Mouse (Mus musculus): ENCODE measurements around the gene Bpifb2.
"Not testable (repeated sequence)": the region's sequence is repeated elsewhere in the genome, so short reads cannot be mapped to it uniquely, and the experiment has no call there.

Bpifb2 gene

GRCm38 (mm10) chr2:153874745-153875144 lies at the start of gene Bpifb2:
TSS of gene Bpifb2 (plus strand) at chr2:153875045.
- no peak for DNase-seq (ENCODE audit: low read depth, low spot score)

GRCm38 (mm10) chr2:153825900-153826299 lies 48.9 kb upstream of the Bpifb2 start:
- DNase-seq (ENCODE audit: low read depth, low spot score) = not testable (repeated sequence)

GRCm38 (mm10) chr2:153827171-153827830 lies 47.5 kb upstream of the Bpifb2 start:
- DNase-seq (ENCODE audit: low read depth, low spot score) = no peak

GRCm38 (mm10) chr2:153828704-153829103 lies 46.1 kb upstream of the Bpifb2 start:
- no peak for DNase-seq (ENCODE audit: low read depth, low spot score)

GRCm38 (mm10) chr2:153833291-153833690 lies 41.6 kb upstream of the Bpifb2 start:
- DNase-seq (ENCODE audit: low read depth, low spot score) = no peak

GRCm38 (mm10) chr2:153842854-153843253 lies 32.0 kb upstream of the Bpifb2 start:
- DNase-seq (ENCODE audit: low read depth, low spot score) = no peak

- DNase-seq (ENCODE audit: low read depth, low spot score) = no peak
Measured at GRCm38 (mm10) chr2:153848389-153848788, 26.5 kb upstream of the Bpifb2 start.

- DNase-seq (ENCODE audit: low read depth, low spot score) = peak; percentile 6
Measured at GRCm38 (mm10) chr2:153850351-153851029, 24.4 kb upstream of the Bpifb2 start.

GRCm38 (mm10) chr2:153851030-153851360 lies 23.9 kb upstream of the Bpifb2 start:
- peak; percentile 46 for DNase-seq (ENCODE audit: low read depth, low spot score)

GRCm38 (mm10) chr2:153853544-153853943 lies 21.3 kb upstream of the Bpifb2 start:
- DNase-seq (ENCODE audit: low read depth, low spot score) = no peak

- no peak for DNase-seq (ENCODE audit: low read depth, low spot score)
Measured at GRCm38 (mm10) chr2:153859581-153859980, 15.3 kb upstream of the Bpifb2 start.

GRCm38 (mm10) chr2:153860315-153860714 lies 14.5 kb upstream of the Bpifb2 start:
- DNase-seq (ENCODE audit: low read depth, low spot score) = no peak

GRCm38 (mm10) chr2:153860715-153861114 lies 14.1 kb upstream of the Bpifb2 start:
- DNase-seq (ENCODE audit: low read depth, low spot score) = no peak

GRCm38 (mm10) chr2:153861960-153862359 lies 12.9 kb upstream of the Bpifb2 start:
- DNase-seq (ENCODE audit: low read depth, low spot score) = no peak

GRCm38 (mm10) chr2:153870984-153871383 lies 3.9 kb upstream of the Bpifb2 start, which contains the start of gene Sun5:
TSS of gene Sun5 (minus strand) at chr2:153871084.
- no peak for DNase-seq (ENCODE audit: low read depth, low spot score)

GRCm38 (mm10) chr2:153899111-153899510 lies 24.3 kb downstream of the Bpifb2 start:
- DNase-seq (ENCODE audit: low read depth, low spot score) = no peak

GRCm38 (mm10) chr2:153900088-153900487 lies 25.2 kb downstream of the Bpifb2 start, which contains the start of gene Bpifb6:
TSS of gene Bpifb6 (plus strand) at chr2:153900388.
- DNase-seq (ENCODE audit: low read depth, low spot score) = no peak

GRCm38 (mm10) chr2:153902726-153903125 lies 27.9 kb downstream of the Bpifb2 start:
- no peak for DNase-seq (ENCODE audit: low read depth, low spot score)

GRCm38 (mm10) chr2:153906626-153907025 lies 31.8 kb downstream of the Bpifb2 start:
- DNase-seq (ENCODE audit: low read depth, low spot score) = no peak

- DNase-seq (ENCODE audit: low read depth, low spot score) = no peak
Measured at GRCm38 (mm10) chr2:153914151-153914550, 39.3 kb downstream of the Bpifb2 start.

- no peak for DNase-seq (ENCODE audit: low read depth, low spot score)
Measured at GRCm38 (mm10) chr2:153917930-153918329, 43.1 kb downstream of the Bpifb2 start, which contains the start of gene Bpifb3. TSS of gene Bpifb3 (plus strand) at chr2:153918230.

- no peak for DNase-seq (ENCODE audit: low read depth, low spot score)
Measured at GRCm38 (mm10) chr2:153921246-153921645, 46.4 kb downstream of the Bpifb2 start.

GRCm38 (mm10) chr2:153929871-153930413 lies 55.1 kb downstream of the Bpifb2 start:
- DNase-seq (ENCODE audit: low read depth, low spot score) = peak; percentile 66
